Mouse (Mus musculus): ENCODE measurements around the gene C1qtnf1.

DNA sequence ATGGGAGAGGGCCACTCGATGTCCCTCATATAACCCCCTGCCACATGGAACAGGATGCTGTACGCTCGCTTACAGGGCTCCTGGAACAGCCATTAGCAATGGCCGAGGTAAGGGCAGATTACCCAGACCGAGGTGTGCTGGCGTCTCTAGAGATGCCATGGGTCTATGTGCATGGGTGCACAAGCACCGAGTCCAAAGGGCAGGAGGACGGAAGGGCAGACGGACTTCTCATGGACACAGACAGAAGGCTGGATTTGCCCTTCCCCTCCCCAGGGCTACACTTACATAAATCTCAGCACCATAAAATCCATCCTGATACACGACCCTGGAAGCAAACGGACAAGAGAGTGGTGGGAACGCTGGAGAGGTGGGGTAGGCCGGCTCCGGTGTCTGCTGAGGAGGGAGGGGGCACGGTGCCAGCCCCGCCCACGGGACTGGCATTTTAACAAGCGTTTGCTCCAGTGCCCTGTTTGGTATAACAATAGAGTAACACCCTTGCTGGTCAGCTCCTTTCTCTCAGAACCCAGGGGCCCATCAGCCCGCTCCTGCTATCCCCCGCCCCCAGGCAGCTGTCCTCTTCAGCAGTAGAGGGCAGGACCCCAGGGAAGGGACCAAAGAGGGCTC lies 68.2 kb downstream of the C1qtnf1 start:
- no peak for TF ChIP-seq ZNF384 (IDR thresholded peaks at IDR 0.05; ENCODE audit: low read depth, low read length)
- TF ChIP-seq MAFK (IDR thresholded peaks at IDR 0.05; ENCODE audit: insufficient read depth, low read depth, low read length) = no peak
- TF ChIP-seq CHD2 (IDR thresholded peaks at IDR 0.05; ENCODE audit: low read depth, low read length) = no peak
